Mouse (Mus musculus): Measurements from ENCODE around the gene Cdk2ap1. TPM values are rescaled to one million over a fixed set of nuclear protein-coding genes. Genes with fewer than 3 reads are reported as not detected.

Cdk2ap1 gene
- total RNA-seq, 1 experiment from 2014 or later, result 188 TPM

GRCm38 (mm10) chr5:124352141-124352920 is 10.6 kb downstream of the Cdk2ap1 start:
- ATAC-seq (replicated peaks; ENCODE audit: low read depth, poor library complexity, severe bottlenecking), result peak; percentile 62

GRCm38 (mm10) chr5:124351604-124352003 is 11.3 kb downstream of the Cdk2ap1 start:
- no peak for ATAC-seq (replicated peaks; ENCODE audit: low read depth, poor library complexity, severe bottlenecking)

- ATAC-seq (replicated peaks; ENCODE audit: low read depth, poor library complexity, severe bottlenecking), result peak; percentile 42
Measured at GRCm38 (mm10) chr5:124351111-124351560, 11.7 kb downstream of the Cdk2ap1 start.

GRCm38 (mm10) chr5:124350350-124350749 is 12.5 kb downstream of the Cdk2ap1 start:
- no peak for ATAC-seq (replicated peaks; ENCODE audit: low read depth, poor library complexity, severe bottlenecking)

- ATAC-seq (replicated peaks; ENCODE audit: low read depth, poor library complexity, severe bottlenecking), result no peak
Measured at GRCm38 (mm10) chr5:124349196-124349595, 13.7 kb downstream of the Cdk2ap1 start.

- ATAC-seq (replicated peaks; ENCODE audit: low read depth, poor library complexity, severe bottlenecking), result no peak
Measured at GRCm38 (mm10) chr5:124342897-124343296, 20.0 kb downstream of the Cdk2ap1 start.

GRCm38 (mm10) chr5:124341753-124342339 is 21.0 kb downstream of the Cdk2ap1 start:
- peak; percentile 50; the same call in 1 of the 2 replicates for ATAC-seq (replicated peaks; ENCODE audit: low read depth, poor library complexity, severe bottlenecking)

GRCm38 (mm10) chr5:124338791-124339190 is 24.1 kb downstream of the Cdk2ap1 start:
- ATAC-seq (replicated peaks; ENCODE audit: low read depth, poor library complexity, severe bottlenecking), result no peak

GRCm38 (mm10) chr5:124337909-124338308 is 25.0 kb downstream of the Cdk2ap1 start:
- no peak for ATAC-seq (replicated peaks; ENCODE audit: low read depth, poor library complexity, severe bottlenecking)

GRCm38 (mm10) chr5:124337103-124337502 is 25.8 kb downstream of the Cdk2ap1 start:
- ATAC-seq (replicated peaks; ENCODE audit: low read depth, poor library complexity, severe bottlenecking), result no peak

GRCm38 (mm10) chr5:124334392-124334791 is 28.5 kb downstream of the Cdk2ap1 start:
- no peak for ATAC-seq (replicated peaks; ENCODE audit: low read depth, poor library complexity, severe bottlenecking)

- no peak for ATAC-seq (replicated peaks; ENCODE audit: low read depth, poor library complexity, severe bottlenecking)
Measured at GRCm38 (mm10) chr5:124330086-124330485, 32.8 kb downstream of the Cdk2ap1 start.

GRCm38 (mm10) chr5:124327510-124328364 is 35.1 kb downstream of the Cdk2ap1 start, which contains the start of the genes Mphosph9 and 2810006K23Rik:
TSS of gene Mphosph9 (minus strand) at chr5:124327972.
TSS of gene 2810006K23Rik (plus strand) at chr5:124328089.
- ATAC-seq (replicated peaks; ENCODE audit: low read depth, poor library complexity, severe bottlenecking), result peak; percentile 90

GRCm38 (mm10) chr5:124326829-124327228 is 36.1 kb downstream of the Cdk2ap1 start:
- no peak for ATAC-seq (replicated peaks; ENCODE audit: low read depth, poor library complexity, severe bottlenecking)

GRCm38 (mm10) chr5:124317648-124318047 is 45.2 kb downstream of the Cdk2ap1 start:
- no peak for ATAC-seq (replicated peaks; ENCODE audit: low read depth, poor library complexity, severe bottlenecking)

- ATAC-seq (replicated peaks; ENCODE audit: low read depth, poor library complexity, severe bottlenecking), result no peak
Measured at GRCm38 (mm10) chr5:124315941-124316340, 46.9 kb downstream of the Cdk2ap1 start.

GRCm38 (mm10) chr5:124315498-124315897 is 47.4 kb downstream of the Cdk2ap1 start:
- no peak for ATAC-seq (replicated peaks; ENCODE audit: low read depth, poor library complexity, severe bottlenecking)

- ATAC-seq (replicated peaks; ENCODE audit: low read depth, poor library complexity, severe bottlenecking), result no peak
Measured at GRCm38 (mm10) chr5:124310091-124310490, 52.8 kb downstream of the Cdk2ap1 start.

GRCm38 (mm10) chr5:124309155-124309554 is 53.7 kb downstream of the Cdk2ap1 start:
- ATAC-seq (replicated peaks; ENCODE audit: low read depth, poor library complexity, severe bottlenecking), result no peak

GRCm38 (mm10) chr5:124302853-124303252 is 60.0 kb downstream of the Cdk2ap1 start:
- ATAC-seq (replicated peaks; ENCODE audit: low read depth, poor library complexity, severe bottlenecking), result peak; percentile 50; the same call in 1 of the 2 replicates
